Mouse (Mus musculus): ENCODE data around the gene Vrk3.

Vrk3 gene

GRCm38 (mm10) chr7:44760366-44760765, 12.2 kb downstream of the Vrk3 start:
- no peak for DNase-seq (ENCODE audit: low spot score in 2 of 2)

DNA sequence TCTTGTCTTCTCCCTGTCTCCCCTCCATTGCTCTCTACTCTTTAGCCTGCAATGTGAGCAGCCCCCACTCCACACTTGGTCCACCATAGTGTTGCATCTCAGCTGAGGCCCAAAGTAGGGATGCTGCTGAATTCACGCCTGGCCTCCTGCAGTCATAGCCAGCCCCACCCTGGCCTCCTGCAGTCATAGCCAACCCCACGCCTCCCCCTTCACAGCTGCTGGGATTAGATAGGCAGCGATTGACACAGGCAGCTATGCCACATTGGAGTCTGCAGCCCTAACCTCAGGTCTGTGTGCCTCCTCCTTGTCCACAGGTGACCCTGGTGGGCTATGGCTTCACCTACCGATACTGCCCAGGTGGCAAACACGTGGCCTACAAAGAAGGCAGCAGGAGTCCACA, 19.9 kb downstream of the Vrk3 start:
- DNase-seq (ENCODE audit: low spot score in 2 of 2): no peak

DNA sequence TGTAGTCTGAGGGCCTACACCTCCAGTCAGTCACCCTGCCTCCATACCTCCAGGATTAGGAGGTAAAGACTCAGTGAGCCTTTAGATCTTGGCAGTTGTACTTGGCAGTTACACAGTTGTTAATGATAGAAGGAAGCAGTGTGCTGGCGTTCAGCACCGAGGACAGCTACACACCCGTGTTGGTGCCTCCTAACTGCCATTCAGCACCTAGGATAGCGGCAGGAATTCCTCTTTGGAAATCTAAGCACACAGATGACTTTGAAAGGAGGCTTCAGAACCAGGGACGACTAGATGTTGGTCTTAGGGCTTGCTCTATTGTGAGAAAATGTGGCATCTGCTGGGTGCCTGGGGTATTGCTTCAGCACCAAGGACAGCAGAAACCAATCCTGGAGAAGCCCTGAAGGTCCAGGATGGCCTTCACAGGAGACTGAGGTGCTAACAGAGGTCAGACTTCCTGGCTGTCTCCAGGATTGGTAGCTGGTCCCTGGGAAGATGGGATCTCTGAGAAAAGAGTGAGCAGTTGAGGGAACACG, 21.9 kb downstream of the Vrk3 start:
- DNase-seq (ENCODE audit: low spot score in 2 of 2): peak; percentile 11 to 29

- no peak for DNase-seq (ENCODE audit: low spot score in 2 of 2)
Observed at GRCm38 (mm10) chr7:44772591-44773204, 24.5 kb downstream of the Vrk3 start.

DNA sequence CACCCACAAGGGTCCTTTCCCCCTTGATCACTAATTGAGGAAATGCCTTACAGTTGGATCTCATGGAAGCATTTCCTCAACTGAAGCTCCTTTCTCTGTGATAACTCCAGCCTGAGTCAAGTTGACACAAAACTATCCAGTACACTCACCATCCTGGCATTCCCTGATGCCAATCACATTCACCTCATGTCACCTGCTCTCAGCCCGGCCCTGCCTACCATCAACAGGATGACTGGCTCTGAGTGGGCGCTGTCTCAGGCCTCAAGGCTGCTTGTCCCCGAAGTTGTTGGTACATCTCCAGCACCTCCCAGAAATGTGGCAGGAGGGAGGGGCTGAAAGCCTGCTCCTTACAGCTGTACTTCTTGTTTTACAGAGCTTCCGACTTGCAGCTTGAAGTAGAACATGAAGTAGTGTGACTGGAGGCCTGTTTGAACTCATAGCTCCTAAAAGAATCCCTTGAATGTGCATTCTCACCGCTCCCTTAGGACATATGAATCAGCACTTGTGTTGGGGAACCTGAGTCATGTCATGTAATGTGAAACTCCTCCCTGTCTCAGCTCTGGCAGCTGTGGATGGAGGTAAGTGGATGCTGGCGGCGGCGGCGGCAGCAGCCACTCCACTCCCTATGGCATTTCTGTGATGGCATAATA, 28.8 kb downstream of the Vrk3 start:
- DNase-seq (ENCODE audit: low spot score in 2 of 2): no peak

DNA sequence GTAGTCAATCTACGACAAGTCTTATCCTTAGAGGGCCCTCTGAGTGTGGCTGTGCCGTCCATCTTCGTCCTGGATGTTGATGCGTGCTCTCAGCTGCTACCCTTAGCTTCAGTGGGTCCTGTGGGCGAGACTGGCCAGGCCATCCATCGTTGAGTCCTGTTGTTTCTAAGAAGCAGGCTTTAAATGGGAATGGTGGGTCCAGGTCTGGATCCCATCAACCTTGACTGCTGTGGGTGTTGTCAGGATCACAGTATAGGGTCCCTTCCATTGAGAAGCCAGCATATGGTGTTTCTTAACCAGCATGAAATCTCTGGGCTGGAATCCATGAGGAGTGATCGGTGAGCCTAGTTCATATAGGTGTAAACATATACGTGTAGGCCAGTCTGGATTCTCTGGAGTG, 31.9 kb downstream of the Vrk3 start:
- no peak for DNase-seq (ENCODE audit: low spot score in 2 of 2)

- DNase-seq (ENCODE audit: low spot score in 2 of 2): no peak
Observed at GRCm38 (mm10) chr7:44789531-44789930, 41.3 kb downstream of the Vrk3 start.

DNA sequence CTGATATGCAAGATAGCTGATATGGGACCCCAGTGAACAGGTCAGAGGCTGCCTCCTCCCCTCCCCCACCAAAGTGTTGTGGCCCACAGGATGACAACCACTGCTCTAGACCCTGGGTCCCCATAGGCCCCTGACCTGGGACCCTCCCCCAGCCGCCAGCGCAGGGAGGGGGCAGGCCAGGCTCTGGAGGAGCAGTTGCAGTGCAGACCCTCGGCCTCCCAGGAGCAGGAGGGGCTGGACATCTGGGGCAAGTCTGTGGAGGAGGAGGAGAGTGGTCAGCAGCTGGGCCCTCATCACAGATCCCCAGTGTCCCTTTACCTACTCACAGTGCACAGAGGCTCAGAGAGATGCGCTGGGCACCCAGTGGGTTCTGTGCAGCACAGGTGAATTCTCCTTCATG, 41.9 kb downstream of the Vrk3 start:
- DNase-seq (ENCODE audit: low spot score in 2 of 2): no peak

DNA sequence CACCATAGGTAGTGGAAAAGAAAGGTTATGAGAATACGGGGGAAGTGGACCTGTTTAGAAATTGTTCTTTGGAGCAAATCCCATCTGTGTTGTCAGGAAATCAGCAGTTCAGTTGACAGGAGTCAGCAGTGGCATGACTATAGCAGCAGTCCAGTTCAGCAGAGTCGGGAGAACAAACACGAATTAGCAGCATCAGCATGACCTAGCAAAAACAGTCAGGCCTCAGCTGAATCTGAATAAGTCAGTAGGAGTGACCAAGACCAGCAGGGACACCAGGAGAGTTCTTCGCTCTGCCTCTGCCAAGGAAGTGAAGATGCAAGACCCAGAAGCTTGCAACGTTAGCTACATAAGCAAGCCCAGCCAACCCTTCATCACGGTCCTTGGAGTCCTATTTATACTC, 44.6 kb downstream of the Vrk3 start:
- no peak for DNase-seq (ENCODE audit: low spot score in 2 of 2)

DNA sequence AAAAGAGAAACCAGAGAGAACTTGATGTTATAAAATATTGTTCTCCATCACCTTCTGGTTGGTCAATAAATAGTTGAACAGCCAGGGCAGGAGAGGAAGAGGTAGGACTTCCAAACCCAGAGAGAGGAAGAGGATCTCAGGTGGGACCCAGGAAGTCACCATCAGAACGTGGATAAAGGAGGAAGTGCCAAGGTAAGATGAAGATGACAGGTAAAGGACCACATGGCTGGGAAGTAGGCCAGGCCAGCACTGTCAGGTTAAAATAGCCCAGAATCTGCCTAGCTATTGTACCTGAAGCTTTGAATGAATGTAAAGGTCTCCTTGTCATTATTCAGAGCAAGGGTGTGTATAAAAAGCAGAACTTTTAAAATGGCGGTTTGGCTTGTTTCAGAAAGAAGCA, 60.7 kb downstream of the Vrk3 start:
- DNase-seq (ENCODE audit: low spot score in 2 of 2): no peak

- DNase-seq (ENCODE audit: low spot score in 2 of 2): no peak
Observed at GRCm38 (mm10) chr7:44809466-44809865, 61.3 kb downstream of the Vrk3 start.

GRCm38 (mm10) chr7:44810365-44810764, 62.2 kb downstream of the Vrk3 start:
- DNase-seq (ENCODE audit: low spot score in 2 of 2): no peak

- DNase-seq (ENCODE audit: low spot score in 2 of 2): no peak
Observed at GRCm38 (mm10) chr7:44810819-44811557, 62.8 kb downstream of the Vrk3 start.

DNA sequence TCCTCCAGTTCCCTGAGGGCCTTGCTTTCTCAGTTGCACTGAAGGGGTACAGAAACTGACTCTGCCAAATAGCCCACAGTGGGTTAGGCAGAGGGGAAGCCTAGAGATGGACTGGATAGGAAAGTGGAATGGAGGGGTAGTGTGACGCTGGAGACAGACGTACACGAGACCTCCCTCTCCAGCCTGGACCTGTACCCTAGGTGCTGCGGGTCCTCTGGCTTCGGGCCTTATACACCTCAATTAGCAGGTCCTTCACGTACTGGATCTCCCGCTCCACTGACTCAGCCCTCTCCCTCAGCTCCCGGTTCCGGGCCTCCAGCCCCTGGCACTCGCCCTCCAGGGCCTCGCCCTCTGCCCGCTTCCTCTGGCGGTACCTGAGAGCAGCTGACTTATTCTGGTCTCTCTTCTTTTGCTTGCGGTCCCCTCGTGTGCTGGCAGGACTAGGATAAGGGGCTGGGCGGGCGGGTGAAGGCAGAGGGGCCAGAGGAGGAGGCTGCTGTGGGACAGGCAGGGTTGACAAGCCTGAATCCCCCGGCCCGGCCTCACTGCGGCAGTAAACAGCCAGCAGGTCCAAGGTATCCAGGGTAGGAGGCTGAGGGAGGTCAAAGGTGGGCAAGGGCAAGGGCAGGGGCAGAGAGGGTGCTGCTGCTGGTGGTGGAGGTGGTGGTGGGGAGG, 64.6 kb downstream of the Vrk3 start:
- DNase-seq (ENCODE audit: low spot score in 2 of 2): no peak

GRCm38 (mm10) chr7:44813985-44814384, 65.8 kb downstream of the Vrk3 start:
- DNase-seq (ENCODE audit: low spot score in 2 of 2): no peak

GRCm38 (mm10) chr7:44814423-44814822, 66.2 kb downstream of the Vrk3 start:
- DNase-seq (ENCODE audit: low spot score in 2 of 2): no peak

GRCm38 (mm10) chr7:44814952-44815553, 66.8 kb downstream of the Vrk3 start:
- no peak for DNase-seq (ENCODE audit: low spot score in 2 of 2)

DNA sequence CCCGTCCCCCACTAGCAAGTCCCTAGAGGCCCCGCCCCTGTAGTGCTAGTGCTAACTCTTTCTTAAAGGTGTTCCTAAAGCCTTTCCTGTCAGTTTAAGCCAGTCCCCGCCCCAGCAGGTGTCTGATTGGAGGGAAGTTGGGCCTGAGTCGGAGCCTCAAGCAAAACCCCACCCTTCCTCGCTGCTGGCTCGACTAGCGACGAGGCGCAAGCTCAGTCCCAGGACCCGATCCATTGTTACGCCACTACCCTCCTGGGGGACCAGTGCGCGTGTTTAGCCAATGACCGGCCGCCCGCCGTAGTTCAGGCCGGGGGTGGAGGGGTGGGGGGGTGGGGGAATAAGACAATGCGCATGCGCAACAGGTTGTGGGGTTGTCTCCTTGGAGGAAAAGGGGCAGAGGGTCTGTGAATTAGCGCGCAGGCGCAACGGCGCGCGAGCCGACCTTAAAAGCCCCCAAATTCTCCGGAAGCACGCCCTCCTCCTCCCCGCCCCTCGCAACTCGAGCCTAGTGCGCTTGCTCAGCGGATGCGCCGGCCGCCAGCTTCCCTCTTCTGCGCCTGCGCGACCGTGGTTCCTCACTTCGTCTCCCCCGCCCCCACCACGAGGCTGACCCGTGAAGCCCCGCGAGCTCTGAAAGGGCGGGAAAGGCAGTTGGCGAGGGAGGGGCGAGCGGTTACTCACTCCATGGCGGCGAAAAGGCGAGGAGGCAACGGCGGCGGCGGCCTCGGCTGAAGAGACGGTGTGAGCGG, 67.7 kb downstream of the Vrk3 start, which contains the start of the genes Nup62 and Il4i1:
Gene Nup62, plus strand, starts transcription at position 368 of the 749 bp plus-strand sequence.
Gene Il4i1, plus strand, starts transcription at position 667 of the 749 bp plus-strand sequence.
- peak; percentile 94 to 97 for DNase-seq (ENCODE audit: low spot score in 2 of 2)

DNA sequence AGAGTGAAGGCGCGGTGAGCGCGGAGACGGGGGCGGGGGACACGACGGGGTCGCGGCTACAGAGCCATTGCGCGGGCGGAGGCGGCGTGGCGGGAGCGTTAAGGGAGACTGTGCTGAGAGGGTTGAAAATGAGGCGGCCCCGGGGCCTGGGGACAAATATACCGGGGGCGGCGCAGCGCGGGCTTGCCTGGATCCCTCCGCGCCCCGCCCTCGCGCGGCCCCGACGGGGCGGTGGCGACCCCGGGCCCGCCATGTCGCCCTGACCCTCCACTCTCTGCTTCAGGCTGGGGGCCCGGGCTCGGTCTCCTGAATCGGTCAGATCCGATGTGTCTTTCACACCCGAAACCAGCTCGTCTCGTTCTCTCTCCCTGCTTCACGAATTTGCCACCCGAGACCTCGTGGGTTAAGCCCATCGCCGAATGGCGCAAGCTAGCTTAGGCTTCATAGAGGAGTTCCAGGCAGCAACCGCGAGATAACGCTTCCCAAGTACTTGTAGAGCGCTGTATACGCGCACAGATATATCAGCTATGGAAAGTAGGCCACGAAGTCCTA, 68.3 kb downstream of the Vrk3 start, which contains the start of gene Atf5:
Gene Atf5, minus strand, starts transcription at position 189 of the 552 bp plus-strand sequence.
- DNase-seq (ENCODE audit: low spot score in 2 of 2): peak; percentile 42 to 56

DNA sequence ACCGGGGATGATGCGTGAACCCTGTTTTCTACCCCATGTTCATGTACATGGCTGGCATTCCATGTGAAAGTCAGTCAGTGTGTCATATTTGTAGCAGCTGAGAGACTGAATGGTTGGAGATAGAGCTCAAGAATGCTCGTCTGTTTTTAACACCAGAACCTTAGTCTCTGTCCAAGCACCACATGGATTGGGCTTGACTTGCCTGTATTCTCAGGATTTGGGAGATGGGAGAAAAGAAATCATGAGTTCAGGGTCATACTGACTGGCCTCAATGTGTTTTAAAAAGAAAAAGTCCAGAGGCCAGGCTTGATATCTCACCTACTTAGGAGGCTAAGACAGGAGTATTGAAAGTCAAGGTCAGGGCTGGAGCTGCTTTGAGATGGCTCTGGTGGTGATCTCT, 69.2 kb downstream of the Vrk3 start:
- DNase-seq (ENCODE audit: low spot score in 2 of 2): no peak
